20 mouse cellular contexts compared by ENCODE assay signal in genomic region chr1:189076276-189076675, GRCm38 (mm10).
DNase-seq lines count a peak whose midpoint lies in the region; ATAC-seq and TF ChIP-seq lines count a peak whose summit lies in the region.
"Had no signal": no experiment of that assay in that cellular context is flagged by ENCODE, and none has a peak within 500 bp of the region (broad histone marks: within the 10 kb centered on the region; RNA-seq: fewer than 3 reads in every experiment).

No protein-coding gene starts in this region.

- H3K4me3 ChIP-seq in intestine, embryonic 14.5 days (ENCODE audit: low read depth, low read length), result no peak overlapping the region
- H3K4me3 ChIP-seq in intestine, postnatal 0 days (ENCODE audit: low read depth, low read length), result no peak overlapping the region
- H3K4me3 ChIP-seq in midbrain, embryonic 11.5 days (ENCODE audit: low read depth, low read length), result no peak overlapping the region
- no peak overlapping the region for H3K4me3 ChIP-seq in midbrain, embryonic 15.5 days
- H3K4me3 ChIP-seq in hindbrain, postnatal 0 days (ENCODE audit: low read length), result no peak overlapping the region
- H3K4me3 ChIP-seq: forebrain, embryonic 15.5 days; hindbrain, embryonic 15.5 days; layer of hippocampus, adult 2 months; liver, embryonic 15.5 days; neural tube, embryonic 15.5 days had no signal

- no peaks in the 10 kb centered on the region for H3K9me3 ChIP-seq in intestine, embryonic 14.5 days (ENCODE audit: control insufficient read depth, low read length)
- no peaks in the 10 kb centered on the region for H3K9me3 ChIP-seq in intestine, postnatal 0 days (ENCODE audit: control insufficient read depth)
- H3K9me3 ChIP-seq in midbrain, embryonic 11.5 days (ENCODE audit: control insufficient read depth, low read length), result no peaks in the 10 kb centered on the region
- H3K9me3 ChIP-seq in midbrain, embryonic 15.5 days, result no peaks in the 10 kb centered on the region
- H3K9me3 ChIP-seq in hindbrain, postnatal 0 days (ENCODE audit: low read length), result no peaks in the 10 kb centered on the region
- H3K9me3 ChIP-seq: forebrain, embryonic 15.5 days; hindbrain, embryonic 15.5 days; liver, embryonic 15.5 days; neural tube, embryonic 15.5 days had no signal

- no peaks in the 10 kb centered on the region for H3K27me3 ChIP-seq in intestine, embryonic 14.5 days (replicated peaks; ENCODE audit: control insufficient read depth, insufficient read depth, low read length)
- no peaks in the 10 kb centered on the region for H3K27me3 ChIP-seq in intestine, postnatal 0 days (replicated peaks; ENCODE audit: control insufficient read depth, insufficient read depth, low read length)
- no peaks in the 10 kb centered on the region for H3K27me3 ChIP-seq in midbrain, embryonic 11.5 days (ENCODE audit: control insufficient read depth, insufficient read depth, low read length)
- H3K27me3 ChIP-seq in midbrain, embryonic 15.5 days (replicated peaks), result no peaks in the 10 kb centered on the region
- no peaks in the 10 kb centered on the region for H3K27me3 ChIP-seq in hindbrain, postnatal 0 days (ENCODE audit: insufficient read depth, low read length)
- H3K27me3 ChIP-seq: forebrain, embryonic 15.5 days; hindbrain, embryonic 15.5 days; liver, embryonic 15.5 days; neural tube, embryonic 15.5 days had no signal

- 66% methylated on average over 4 of the region's 4 CpGs for WGBS in intestine, embryonic 14.5 days
- WGBS in intestine, postnatal 0 days, result 69% methylated on average over 4 of the region's 4 CpGs
- WGBS in midbrain, embryonic 11.5 days, result 88% methylated on average over 4 of the region's 4 CpGs
- WGBS in midbrain, embryonic 15.5 days, result 90% methylated on average over 4 of the region's 4 CpGs
- 86% methylated on average over 4 of the region's 4 CpGs for WGBS in hindbrain, postnatal 0 days

- peak; percentile 9 to 35 for DNase-seq in adrenal gland, adult (ENCODE audit: inconsistent age in 2 of 2, low spot score in 1 of 2)
- no peak for DNase-seq in adrenal gland, postnatal 4 days (ENCODE audit: low spot score in 2 of 2)
- DNase-seq in intestine, embryonic 14.5 days (ENCODE audit: low spot score), result peak; percentile 49
- peak; percentile 28 for DNase-seq in midbrain, embryonic 11.5 days (ENCODE audit: low spot score, missing footprints)
- peak; percentile 43 for DNase-seq in testis, postnatal 10 days (ENCODE audit: low spot score)
- no peak for DNase-seq in hindbrain, postnatal 0 days (ENCODE audit: low spot score)
- DNase-seq: adrenal gland, postnatal 25 days; cerebellum, adult 11-12 months; cerebellum, postnatal 14 days; kidney, adult 18-20 months; layer of hippocampus, postnatal 36 days; midbrain, embryonic 14.5 days; thymus, postnatal 36 days had no signal

- peaks cover 7% of the 10 kb centered on the region; the same call in 1 of the 2 replicates for H3K4me1 ChIP-seq in intestine, embryonic 14.5 days (replicated peaks; ENCODE audit: control insufficient read depth, insufficient read depth, low read length)
- no peaks in the 10 kb centered on the region for H3K4me1 ChIP-seq in intestine, postnatal 0 days (replicated peaks; ENCODE audit: control insufficient read depth, insufficient read depth, low read length)
- H3K4me1 ChIP-seq in midbrain, embryonic 11.5 days (ENCODE audit: control insufficient read depth, insufficient read depth, low read length), result no peaks in the 10 kb centered on the region
- peaks cover 4% of the 10 kb centered on the region for H3K4me1 ChIP-seq in midbrain, embryonic 15.5 days
- H3K4me1 ChIP-seq in hindbrain, postnatal 0 days (ENCODE audit: insufficient read depth, low read length), result peaks cover 6% of the 10 kb centered on the region; the same call in 1 of the 2 replicates
- H3K4me1 ChIP-seq: liver, embryonic 15.5 days had no signal

- H3K9ac ChIP-seq in intestine, embryonic 14.5 days (ENCODE audit: low read length), result no peak overlapping the region
- H3K9ac ChIP-seq in intestine, postnatal 0 days (ENCODE audit: low read depth, low read length), result no peak overlapping the region
- no peak overlapping the region for H3K9ac ChIP-seq in midbrain, embryonic 11.5 days (ENCODE audit: low read length)
- H3K9ac ChIP-seq in midbrain, embryonic 15.5 days, result no peak overlapping the region
- no peak overlapping the region for H3K9ac ChIP-seq in hindbrain, postnatal 0 days (replicated peaks; ENCODE audit: low read length)
- H3K9ac ChIP-seq: forebrain, embryonic 15.5 days; hindbrain, embryonic 15.5 days; liver, embryonic 15.5 days; neural tube, embryonic 15.5 days had no signal

- ATAC-seq in intestine, embryonic 14.5 days (replicated peaks; ENCODE audit: low FRiP score, low TSS enrichment, low read depth), result no peak
- no peak for ATAC-seq in intestine, postnatal 0 days
- ATAC-seq in midbrain, embryonic 11.5 days (ENCODE audit: low FRiP score), result no peak
- ATAC-seq in midbrain, embryonic 15.5 days (replicated peaks), result no peak
- no peak for ATAC-seq in hindbrain, postnatal 0 days
- ATAC-seq: forebrain, embryonic 15.5 days had no signal

- H3K27ac ChIP-seq in intestine, embryonic 14.5 days (ENCODE audit: low read depth), result no peak overlapping the region
- H3K27ac ChIP-seq in intestine, postnatal 0 days (ENCODE audit: low read depth, low read length), result no peak overlapping the region
- H3K27ac ChIP-seq in midbrain, embryonic 11.5 days (ENCODE audit: low read depth, low read length), result no peak overlapping the region
- H3K27ac ChIP-seq in midbrain, embryonic 15.5 days, result no peak overlapping the region
- no peak overlapping the region for H3K27ac ChIP-seq in hindbrain, postnatal 0 days
- H3K27ac ChIP-seq: forebrain, embryonic 15.5 days; hindbrain, embryonic 15.5 days; layer of hippocampus, adult 2 months; liver, embryonic 15.5 days; neural tube, embryonic 15.5 days had no signal

- H3K36me3 ChIP-seq in intestine, embryonic 14.5 days (ENCODE audit: control insufficient read depth, insufficient read depth, low read length), result no peaks in the 10 kb centered on the region
- H3K36me3 ChIP-seq in intestine, postnatal 0 days (ENCODE audit: control insufficient read depth, insufficient read depth), result no peaks in the 10 kb centered on the region
- no peaks in the 10 kb centered on the region for H3K36me3 ChIP-seq in midbrain, embryonic 11.5 days (ENCODE audit: control insufficient read depth, insufficient read depth, low read length)
- no peaks in the 10 kb centered on the region for H3K36me3 ChIP-seq in midbrain, embryonic 15.5 days (replicated peaks)
- H3K36me3 ChIP-seq in hindbrain, postnatal 0 days (ENCODE audit: insufficient read depth, low read length), result no peaks in the 10 kb centered on the region
- H3K36me3 ChIP-seq: forebrain, embryonic 15.5 days; hindbrain, embryonic 15.5 days; liver, embryonic 15.5 days; neural tube, embryonic 15.5 days had no signal

- no peak overlapping the region for H3K4me2 ChIP-seq in intestine, embryonic 14.5 days (ENCODE audit: low read length)
- H3K4me2 ChIP-seq in intestine, postnatal 0 days (replicated peaks; ENCODE audit: low read depth), result no peak overlapping the region
- H3K4me2 ChIP-seq in midbrain, embryonic 11.5 days, result no peak overlapping the region
- no peak overlapping the region for H3K4me2 ChIP-seq in midbrain, embryonic 15.5 days
- H3K4me2 ChIP-seq in hindbrain, postnatal 0 days (ENCODE audit: low read depth, low read length), result no peak overlapping the region
- H3K4me2 ChIP-seq: forebrain, embryonic 15.5 days; hindbrain, embryonic 15.5 days; liver, embryonic 15.5 days; neural tube, embryonic 15.5 days had no signal

- no peak for TF ChIP-seq CTCF in intestine, postnatal 0 days (IDR thresholded peaks at IDR 0.05; ENCODE audit: low read depth)
- TF ChIP-seq CTCF in hindbrain, postnatal 0 days (IDR thresholded peaks at IDR 0.05; ENCODE audit: low read depth), result no peak

Comparison
In these comparisons a context has a peak if more than half of its experiments do, and no peak if none do; other contexts are left out.
1. DNase-seq: peak in adrenal gland, adult (2 of 2), intestine, embryonic 14.5 days (single experiment), midbrain, embryonic 11.5 days (single experiment) and testis, postnatal 10 days (single experiment); none in adrenal gland, postnatal 4 days (0 of 2) and hindbrain, postnatal 0 days (single experiment).